Mouse (Mus musculus): Measurements from ENCODE around the gene Lamtor3. TPM values are rescaled to one million over a fixed set of nuclear protein-coding genes. Genes with fewer than 3 reads are reported as not detected.
A peak's percentile ranks its signal among the peaks of the same experiment; 100 is the strongest.

Gene Lamtor3
- polyA plus RNA-seq, 1 experiment: 104 TPM

DNA sequence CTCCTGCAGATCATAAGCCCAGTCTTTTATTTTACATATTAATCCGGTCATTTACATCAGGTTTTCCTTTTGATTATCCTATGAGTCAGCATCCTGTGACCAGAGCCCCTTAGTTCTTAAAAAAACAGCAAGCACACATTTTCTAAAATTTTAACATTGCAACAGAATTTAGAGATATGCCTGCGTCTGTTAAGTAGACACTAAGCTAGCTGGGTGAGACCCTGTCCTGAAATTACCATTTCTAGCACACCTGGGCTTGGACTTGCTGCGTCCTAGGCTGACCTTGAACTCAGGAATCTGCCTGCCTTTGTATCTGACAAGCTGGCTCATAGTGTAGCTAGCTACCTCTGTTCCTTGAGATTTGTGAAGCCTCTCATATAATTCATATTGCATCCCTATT is 11.6 kb downstream of the Lamtor3 start:
- no peak overlapping the region for H3K27ac ChIP-seq (ENCODE audit: insufficient read depth, low read depth, low read length)
- no peaks in the 10 kb centered on the region for H3K4me1 ChIP-seq (ENCODE audit: control insufficient read depth, insufficient read depth, low read length)
- H3K4me3 ChIP-seq (ENCODE audit: insufficient read depth, low read length): no peak overlapping the region
- no peak for TF ChIP-seq CTCF (IDR thresholded peaks at IDR 0.05; ENCODE audit: low read depth, low read length)
- no peak for TF ChIP-seq POLR2A (IDR thresholded peaks at IDR 0.05; ENCODE audit: borderline replicate concordance, low read depth, low read length)

DNA sequence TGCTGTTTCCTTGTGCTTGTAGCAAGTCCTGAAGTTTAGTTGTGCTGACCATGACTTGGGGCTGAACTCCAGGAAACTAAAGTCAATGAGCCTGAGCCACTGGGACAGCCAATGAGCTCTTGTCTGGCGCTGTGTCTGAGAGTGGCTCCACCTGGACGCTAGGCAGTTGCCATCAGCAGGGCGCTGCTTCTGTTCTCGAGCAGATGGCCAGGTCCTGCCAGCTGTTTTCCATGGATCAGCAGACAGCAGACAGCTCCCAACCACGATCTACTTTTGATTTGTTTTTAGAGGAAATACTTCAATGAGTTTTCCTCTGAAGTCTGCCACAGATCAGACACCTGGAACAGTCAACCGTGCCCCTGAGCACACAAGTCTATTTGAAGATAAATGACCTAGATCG is 14.4 kb downstream of the Lamtor3 start:
- TF ChIP-seq POLR2A (IDR thresholded peaks at IDR 0.05; ENCODE audit: borderline replicate concordance, low read depth, low read length): no peak
- TF ChIP-seq CTCF (IDR thresholded peaks at IDR 0.05; ENCODE audit: low read depth, low read length): no peak
- H3K4me3 ChIP-seq (ENCODE audit: insufficient read depth, low read length): no peak overlapping the region
- no peaks in the 10 kb centered on the region for H3K4me1 ChIP-seq (ENCODE audit: control insufficient read depth, insufficient read depth, low read length)
- H3K27ac ChIP-seq (ENCODE audit: insufficient read depth, low read depth, low read length): no peak overlapping the region

DNA sequence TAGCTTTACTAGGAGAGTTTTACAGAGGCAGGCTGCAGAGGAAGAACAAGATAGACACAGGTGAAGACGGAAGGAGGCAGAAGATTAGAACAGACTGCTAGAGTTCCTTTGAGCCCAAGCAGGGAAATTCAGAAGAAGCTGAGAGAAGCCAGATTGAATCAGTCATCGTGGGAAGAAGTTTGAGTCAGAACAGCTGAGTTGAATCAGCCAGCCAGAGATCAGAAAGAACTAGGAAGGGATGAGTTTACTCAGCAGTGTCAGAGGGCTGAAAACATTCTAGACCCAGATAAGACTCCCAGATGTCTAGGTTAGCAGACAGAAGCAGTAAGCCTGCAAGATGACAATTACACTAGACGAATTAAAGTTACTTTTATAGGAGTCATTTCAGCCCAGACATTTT is 15.7 kb downstream of the Lamtor3 start:
- H3K27ac ChIP-seq (ENCODE audit: insufficient read depth, low read depth, low read length): no peak overlapping the region

DNA sequence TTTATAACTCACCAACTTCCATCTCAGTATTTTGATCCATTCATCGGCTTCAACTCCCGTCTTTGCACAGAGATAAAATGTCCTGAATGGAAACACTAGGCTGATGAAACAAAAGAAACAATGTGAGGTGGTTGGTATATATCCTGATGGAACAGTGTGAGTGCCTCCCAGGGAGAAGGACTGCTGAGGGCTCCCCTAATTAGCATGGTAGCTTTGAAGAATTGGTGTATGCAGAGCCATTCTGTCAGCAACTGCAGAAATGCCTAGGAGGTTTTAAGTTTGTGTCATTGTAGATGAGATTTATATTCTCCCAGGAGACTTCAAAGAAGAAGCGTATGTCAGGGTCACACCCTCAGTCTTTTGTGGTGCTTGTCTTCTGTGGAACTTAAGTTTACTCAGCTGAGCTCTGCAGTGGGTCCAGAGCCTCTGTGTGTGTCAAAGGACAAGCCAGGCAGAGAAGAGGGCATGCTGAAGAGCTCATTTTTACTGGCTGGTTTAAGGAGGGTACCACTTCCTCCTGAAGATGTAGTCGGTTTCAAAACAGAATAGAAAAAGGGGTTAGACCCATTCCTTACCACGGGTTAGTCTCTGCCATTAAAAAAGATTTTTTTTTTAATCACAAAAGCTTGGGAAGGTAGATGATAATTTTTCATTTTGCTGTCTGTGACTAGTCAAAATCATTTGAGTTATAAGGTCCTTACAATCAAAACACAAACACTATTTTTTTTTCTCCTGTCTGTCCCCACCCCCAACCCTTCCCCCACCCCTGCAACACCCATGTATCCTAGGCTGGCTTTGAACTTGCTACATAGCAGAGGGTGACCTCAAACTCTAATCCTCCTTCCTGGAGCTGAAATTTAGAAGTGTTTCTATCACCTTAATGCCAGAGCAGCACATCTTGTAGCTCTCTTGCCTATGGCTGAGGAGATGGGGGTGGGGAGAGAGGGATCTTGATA is 17.5 kb downstream of the Lamtor3 start:
- Histone ChIP-seq H3K4me3 (ENCODE audit: insufficient read depth, low read length) (no peak overlapping the region), H3K4me1 (ENCODE audit: control insufficient read depth, insufficient read depth, low read length) (peaks cover 2% of the 10 kb centered on the region), H3K27ac (ENCODE audit: insufficient read depth, low read depth, low read length) (no peak overlapping the region)
- TF ChIP-seq CTCF (IDR thresholded peaks at IDR 0.05; ENCODE audit: low read depth, low read length) (no peak), POLR2A (IDR thresholded peaks at IDR 0.05; ENCODE audit: borderline replicate concordance, low read depth, low read length) (no peak)

More for the DNA sequence above, 15.7 kb downstream of the Lamtor3 start:
- Histone ChIP-seq H3K4me1 (ENCODE audit: control insufficient read depth, insufficient read depth, low read length) (no peaks in the 10 kb centered on the region), H3K4me3 (ENCODE audit: insufficient read depth, low read length) (no peak overlapping the region)
- no peak for TF ChIP-seq POLR2A (IDR thresholded peaks at IDR 0.05; ENCODE audit: borderline replicate concordance, low read depth, low read length)
- TF ChIP-seq CTCF (IDR thresholded peaks at IDR 0.05; ENCODE audit: low read depth, low read length): no peak

DNA sequence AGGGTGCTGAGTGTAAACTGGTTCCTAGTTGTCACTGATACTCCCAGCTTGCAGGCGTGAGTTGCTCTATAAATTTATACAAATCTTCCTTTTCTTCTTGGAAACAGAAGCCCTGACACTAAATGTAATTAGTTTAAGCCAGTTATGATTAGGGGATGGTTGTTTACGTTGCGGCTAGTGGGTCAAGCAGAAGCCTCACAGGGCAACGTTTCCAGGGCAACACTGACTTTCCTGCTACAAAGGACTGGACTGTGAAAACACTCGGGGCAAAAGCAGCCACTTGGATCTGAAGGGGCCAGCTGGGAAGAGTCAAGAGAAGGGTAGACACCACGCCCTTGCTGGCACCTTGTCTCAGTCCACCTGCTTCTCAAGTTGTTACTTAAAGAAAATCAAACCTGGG is 18.2 kb downstream of the Lamtor3 start:
- Histone ChIP-seq H3K27ac (ENCODE audit: insufficient read depth, low read depth, low read length) (no peak overlapping the region), H3K4me3 (ENCODE audit: insufficient read depth, low read length) (no peak overlapping the region), H3K4me1 (ENCODE audit: control insufficient read depth, insufficient read depth, low read length) (peaks cover 4% of the 10 kb centered on the region)
- no peak for TF ChIP-seq POLR2A (IDR thresholded peaks at IDR 0.05; ENCODE audit: borderline replicate concordance, low read depth, low read length)
- no peak for TF ChIP-seq CTCF (IDR thresholded peaks at IDR 0.05; ENCODE audit: low read depth, low read length)

DNA sequence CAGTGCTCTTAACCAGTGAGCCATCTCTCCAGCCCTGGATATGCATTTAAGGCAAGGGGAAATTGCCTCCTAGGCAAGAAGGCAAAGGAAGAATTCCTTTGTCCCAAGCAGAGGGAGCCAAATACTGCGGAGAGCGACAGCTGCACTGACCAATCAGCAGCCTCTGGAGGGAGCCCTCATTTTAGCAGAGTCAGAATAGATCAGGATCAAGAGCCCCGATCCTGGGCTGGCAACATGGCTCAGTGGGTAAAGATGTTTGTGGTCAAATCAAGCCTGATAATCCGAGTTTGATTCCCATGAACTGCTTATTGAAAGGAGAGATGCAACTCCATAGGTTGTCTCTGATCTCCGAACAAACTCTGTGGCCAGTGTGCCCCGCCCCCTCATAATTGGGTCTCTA is 20.3 kb downstream of the Lamtor3 start:
- Histone ChIP-seq H3K4me3 (ENCODE audit: insufficient read depth, low read length) (no peak overlapping the region), H3K4me1 (ENCODE audit: control insufficient read depth, insufficient read depth, low read length) (peaks cover 4% of the 10 kb centered on the region), H3K27ac (ENCODE audit: insufficient read depth, low read depth, low read length) (no peak overlapping the region)
- TF ChIP-seq CTCF (IDR thresholded peaks at IDR 0.05; ENCODE audit: low read depth, low read length) (peak; percentile 23; the same call in 1 of the 2 replicates), POLR2A (IDR thresholded peaks at IDR 0.05; ENCODE audit: borderline replicate concordance, low read depth, low read length) (no peak)

DNA sequence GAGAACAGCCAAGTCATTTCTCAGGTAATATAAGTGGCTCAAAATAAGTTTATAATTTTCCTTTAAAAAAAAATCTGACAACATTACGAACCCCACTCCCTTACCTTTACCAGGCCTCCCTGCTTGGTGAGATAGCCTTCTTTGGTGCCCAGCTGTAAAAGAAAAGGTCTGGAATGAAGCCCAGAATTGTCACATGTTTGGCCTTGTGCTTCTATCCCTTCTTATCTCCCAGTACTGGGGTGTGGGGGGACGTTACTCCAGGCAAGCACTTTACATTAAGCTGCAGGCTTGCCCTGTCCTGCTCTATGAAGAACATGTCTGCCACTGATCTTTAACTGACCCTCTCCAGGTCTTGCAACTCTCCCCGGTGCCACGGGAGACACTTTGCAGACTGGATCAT is 22.5 kb downstream of the Lamtor3 start:
- Histone ChIP-seq H3K4me3 (ENCODE audit: insufficient read depth, low read length) (no peak overlapping the region), H3K4me1 (ENCODE audit: control insufficient read depth, insufficient read depth, low read length) (peaks cover 10% of the 10 kb centered on the region), H3K27ac (ENCODE audit: insufficient read depth, low read depth, low read length) (no peak overlapping the region)
- no peak for TF ChIP-seq POLR2A (IDR thresholded peaks at IDR 0.05; ENCODE audit: borderline replicate concordance, low read depth, low read length)
- TF ChIP-seq CTCF (IDR thresholded peaks at IDR 0.05; ENCODE audit: low read depth, low read length): no peak

DNA sequence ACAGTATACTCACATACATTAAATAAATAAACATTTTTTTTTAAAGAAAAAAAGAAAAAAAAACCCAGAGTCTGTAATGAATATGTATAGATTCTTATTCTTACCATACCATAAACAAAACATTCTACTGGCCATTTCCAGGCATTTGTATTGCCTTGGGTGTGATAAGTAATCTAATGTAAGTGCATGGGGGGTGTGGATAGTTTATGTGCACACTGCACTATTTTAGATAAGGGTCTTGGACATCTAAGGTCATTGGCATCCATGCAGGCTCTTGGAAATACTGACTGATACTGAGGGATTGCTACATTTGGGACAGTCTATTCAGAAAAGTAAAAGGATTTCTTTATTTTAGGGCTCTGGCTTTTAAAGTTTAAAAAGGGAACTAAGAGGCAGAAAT is 23.2 kb downstream of the Lamtor3 start:
- Histone ChIP-seq H3K4me3 (ENCODE audit: insufficient read depth, low read length) (no peak overlapping the region), H3K4me1 (ENCODE audit: control insufficient read depth, insufficient read depth, low read length) (peaks cover 16% of the 10 kb centered on the region), H3K27ac (ENCODE audit: insufficient read depth, low read depth, low read length) (no peak overlapping the region)
- TF ChIP-seq CTCF (IDR thresholded peaks at IDR 0.05; ENCODE audit: low read depth, low read length) (no peak), POLR2A (IDR thresholded peaks at IDR 0.05; ENCODE audit: borderline replicate concordance, low read depth, low read length) (no peak)

DNA sequence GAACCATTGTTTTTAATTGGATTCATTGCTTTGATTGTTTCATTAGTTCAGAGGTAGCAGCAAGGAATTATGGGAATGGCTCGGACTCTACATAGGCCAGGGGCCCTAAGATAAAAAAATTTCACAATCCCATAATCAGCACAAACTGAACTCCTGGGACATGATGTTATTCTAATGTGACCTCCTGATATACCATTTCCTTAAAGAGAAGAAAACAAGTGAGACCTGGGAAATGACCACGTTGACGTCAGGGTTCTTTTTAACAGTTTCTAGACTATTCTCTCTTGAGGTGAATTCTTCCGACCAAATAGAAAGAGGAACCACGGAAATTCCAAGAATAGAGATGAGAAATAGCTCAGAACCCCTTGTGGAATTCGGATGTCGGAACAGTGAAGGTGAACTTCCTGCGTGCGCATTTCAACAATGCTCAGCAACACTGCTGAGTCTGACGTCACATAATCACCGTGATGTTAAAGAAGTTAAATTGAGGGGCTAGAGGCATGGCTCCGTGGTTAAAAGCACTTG is 23.9 kb downstream of the Lamtor3 start:
- peaks cover 22% of the 10 kb centered on the region for H3K4me1 ChIP-seq (ENCODE audit: control insufficient read depth, insufficient read depth, low read length)
- H3K27ac ChIP-seq (ENCODE audit: insufficient read depth, low read depth, low read length): no peak overlapping the region
- no peak overlapping the region for H3K4me3 ChIP-seq (ENCODE audit: insufficient read depth, low read length)
- no peak for TF ChIP-seq CTCF (IDR thresholded peaks at IDR 0.05; ENCODE audit: low read depth, low read length)

DNA sequence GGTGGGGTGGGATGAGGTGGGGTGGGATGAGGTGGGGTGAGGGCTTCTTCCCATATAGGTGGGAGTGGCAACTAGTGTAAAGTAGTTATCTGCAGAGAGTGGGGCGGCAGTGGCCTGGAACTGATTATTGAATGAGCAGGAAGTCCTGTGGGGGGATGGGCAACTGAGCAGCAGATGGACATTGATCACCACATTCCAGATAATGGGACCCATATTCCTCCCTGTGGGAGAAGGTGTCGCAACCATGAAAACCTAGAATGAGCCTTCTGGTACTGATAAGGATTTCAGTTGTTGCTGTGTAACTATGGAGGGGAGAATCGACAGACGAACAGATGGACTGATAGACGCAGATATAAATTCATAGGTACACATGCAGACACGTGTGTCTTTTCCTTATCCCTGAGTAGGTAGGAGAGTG is 25.4 kb downstream of the Lamtor3 start:
- TF ChIP-seq POLR2A (IDR thresholded peaks at IDR 0.05; ENCODE audit: borderline replicate concordance, low read depth, low read length) (no peak), CTCF (IDR thresholded peaks at IDR 0.05; ENCODE audit: low read depth, low read length) (no peak)
- Histone ChIP-seq H3K4me1 (ENCODE audit: control insufficient read depth, insufficient read depth, low read length) (peaks cover 32% of the 10 kb centered on the region), H3K4me3 (ENCODE audit: insufficient read depth, low read length) (no peak overlapping the region), H3K27ac (ENCODE audit: insufficient read depth, low read depth, low read length) (no peak overlapping the region)
